Mouse (Mus musculus): ENCODE measurements around the gene Sbno2.
"Not testable (repeated sequence)": the region's sequence is repeated elsewhere in the genome, so short reads cannot be mapped to it uniquely, and the experiment has no call there.

The Sbno2 gene

GRCm38 (mm10) chr10:80045766-80046165 is 59.6 kb downstream of the Sbno2 start:
- in situ Hi-C loops (cut with MboI, MseI) = loop anchor here in 1 of 2 experiments (5.0 kb wide), 1 partner anchor 358 kb away; the partner anchor contains the start of gene Gzmm

GRCm38 (mm10) chr10:80045364-80045763 is 60.0 kb downstream of the Sbno2 start:
- in situ Hi-C loops (cut with MboI, MseI) = loop anchor here in 1 of 2 experiments (5.0 kb wide), 1 partner anchor 358 kb away; the partner anchor contains the start of gene Gzmm

GRCm38 (mm10) chr10:80044087-80044486 is 61.3 kb downstream of the Sbno2 start:
- in situ Hi-C loops (cut with MboI, MseI) = no loop called here

- in situ Hi-C loops (cut with MboI, MseI) = not testable (repeated sequence)
Measured at GRCm38 (mm10) chr10:80041409-80042060, 63.8 kb downstream of the Sbno2 start.

- in situ Hi-C loops (cut with MboI, MseI) = no loop called here
Measured at GRCm38 (mm10) chr10:80039559-80039979, 65.8 kb downstream of the Sbno2 start, which contains the start of gene Polr2e. Gene Polr2e, minus strand, starts transcription at chr10:80039795.

GRCm38 (mm10) chr10:80036832-80037231 is 68.5 kb downstream of the Sbno2 start:
- in situ Hi-C loops (cut with MboI, MseI) = no loop called here

- in situ Hi-C loops (cut with MboI, MseI) = no loop called here
Measured at GRCm38 (mm10) chr10:80035686-80036085, 69.7 kb downstream of the Sbno2 start.

- in situ Hi-C loops (cut with MboI, MseI) = no loop called here
Measured at GRCm38 (mm10) chr10:80035148-80035547, 70.2 kb downstream of the Sbno2 start.

GRCm38 (mm10) chr10:80033511-80034391 is 71.6 kb downstream of the Sbno2 start:
- in situ Hi-C loops (cut with MboI, MseI) = loop anchor here in 1 of 2 experiments (5.0 kb wide), 1 partner anchor 46 kb away; the partner anchor contains the start of gene Cnn2

GRCm38 (mm10) chr10:80032799-80033480 is 72.4 kb downstream of the Sbno2 start:
- in situ Hi-C loops (cut with MboI, MseI) = loop anchor here in 1 of 2 experiments (5.0 kb wide), 1 partner anchor 46 kb away; the partner anchor contains the start of gene Cnn2

GRCm38 (mm10) chr10:80030736-80031135 is 74.6 kb downstream of the Sbno2 start:
- in situ Hi-C loops (cut with MboI, MseI) = loop anchor here in 1 of 2 experiments (5.0 kb wide), 1 partner anchor 43 kb away; the partner anchor contains the start of gene Cnn2

GRCm38 (mm10) chr10:80030191-80030590 is 75.2 kb downstream of the Sbno2 start:
- in situ Hi-C loops (cut with MboI, MseI) = loop anchor here in 1 of 2 experiments (5.0 kb wide), 1 partner anchor 43 kb away; the partner anchor contains the start of gene Cnn2

- in situ Hi-C loops (cut with MboI, MseI) = no loop called here
Measured at GRCm38 (mm10) chr10:80028521-80028846, 76.9 kb downstream of the Sbno2 start.

GRCm38 (mm10) chr10:80027681-80028520 is 77.5 kb downstream of the Sbno2 start:
- in situ Hi-C loops (cut with MboI, MseI) = no loop called here

- in situ Hi-C loops (cut with MboI, MseI) = no loop called here
Measured at GRCm38 (mm10) chr10:80025889-80026288, 79.5 kb downstream of the Sbno2 start.

- in situ Hi-C loops (cut with MboI, MseI) = no loop called here
Measured at GRCm38 (mm10) chr10:80025463-80025862, 79.9 kb downstream of the Sbno2 start.

GRCm38 (mm10) chr10:80025044-80025347 is 80.4 kb downstream of the Sbno2 start:
- in situ Hi-C loops (cut with MboI, MseI) = no loop called here

- in situ Hi-C loops (cut with MboI, MseI) = loop anchor here in 1 of 2 experiments (5.0 kb wide), 1 partner anchor 658 kb away; no protein-coding TSS in a partner anchor
Measured at GRCm38 (mm10) chr10:80024229-80025043, 80.9 kb downstream of the Sbno2 start.

GRCm38 (mm10) chr10:80023758-80024157 is 81.6 kb downstream of the Sbno2 start:
- in situ Hi-C loops (cut with MboI, MseI) = loop anchor here in 1 of 2 experiments (5.0 kb wide), 1 partner anchor 659 kb away; no protein-coding TSS in a partner anchor

- in situ Hi-C loops (cut with MboI, MseI) = loop anchor here in 1 of 2 experiments (5.0 kb wide), 1 partner anchor 659 kb away; no protein-coding TSS in a partner anchor
Measured at GRCm38 (mm10) chr10:80022806-80023205, 82.6 kb downstream of the Sbno2 start.
